Mouse (Mus musculus): Measurements from ENCODE around the gene Dazap2. TPM values are rescaled to one million over a fixed set of nuclear protein-coding genes. Genes with fewer than 3 reads are reported as not detected.

The Dazap2 gene
- polyA plus RNA-seq, 1 experiment from 2014 or later: 241 TPM

DNA sequence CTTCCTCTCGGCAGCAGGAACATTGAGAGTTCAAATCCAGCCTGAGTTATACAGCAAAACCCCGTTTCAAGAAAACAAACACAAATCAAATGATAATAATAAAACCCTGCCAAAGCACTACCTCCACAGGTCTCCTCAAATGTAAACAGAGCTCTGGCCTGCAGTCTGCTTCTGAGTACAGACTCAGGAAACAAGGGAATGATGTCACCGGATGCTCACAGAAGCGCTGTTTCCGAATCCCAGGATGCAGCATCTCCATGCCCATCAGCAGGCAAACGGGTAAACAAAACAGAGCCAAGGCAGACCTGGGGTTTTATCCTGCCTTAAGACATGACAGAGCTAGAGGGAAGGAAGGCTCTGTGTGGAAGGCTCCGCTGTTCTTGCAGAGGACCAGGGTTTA lies 13.6 kb downstream of the Dazap2 start:
- Histone ChIP-seq H3K9me3 (replicated peaks) (no peaks in the 10 kb centered on the region), H3K4me2 (no peak overlapping the region), H3K4me3 (replicated peaks) (no peak overlapping the region), H3K27ac (peak overlapping the region; percentile 18; the same call in 1 of the 2 replicates), H3K4me1 (peaks cover 48% of the 10 kb centered on the region), H3K9ac (no peak overlapping the region), H3K27me3 (peaks cover 3% of the 10 kb centered on the region; the same call in 1 of the 2 replicates), H3K36me3 (no peaks in the 10 kb centered on the region)
- no peak for ATAC-seq (replicated peaks; ENCODE audit: low FRiP score)
- 54% methylated on average over 7 of the region's 7 CpGs for WGBS

GRCm38 (mm10) chr15:100630126-100630525 lies 15.0 kb downstream of the Dazap2 start:
- WGBS: 75% methylated on average over 3 of the region's 3 CpGs
- Histone ChIP-seq H3K36me3 (no peaks in the 10 kb centered on the region), H3K27me3 (peaks cover 13% of the 10 kb centered on the region), H3K9me3 (replicated peaks) (no peaks in the 10 kb centered on the region), H3K4me3 (replicated peaks) (no peak overlapping the region), H3K4me1 (peaks cover 49% of the 10 kb centered on the region), H3K4me2 (no peak overlapping the region), H3K27ac (no peak overlapping the region), H3K9ac (no peak overlapping the region)
- ATAC-seq (replicated peaks; ENCODE audit: low FRiP score): no peak

GRCm38 (mm10) chr15:100631454-100632170 lies 16.5 kb downstream of the Dazap2 start:
- Histone ChIP-seq H3K9me3 (replicated peaks) (no peaks in the 10 kb centered on the region), H3K4me3 (replicated peaks) (no peak overlapping the region), H3K27ac (no peak overlapping the region), H3K9ac (no peak overlapping the region), H3K36me3 (no peaks in the 10 kb centered on the region), H3K4me1 (peaks cover 53% of the 10 kb centered on the region), H3K27me3 (peaks cover 27% of the 10 kb centered on the region), H3K4me2 (no peak overlapping the region)
- WGBS: 71% methylated on average over 12 of the region's 12 CpGs
- no peak for ATAC-seq (replicated peaks; ENCODE audit: low FRiP score)

- Histone ChIP-seq H3K27me3 (peaks cover 32% of the 10 kb centered on the region), H3K36me3 (no peaks in the 10 kb centered on the region), H3K27ac (no peak overlapping the region), H3K9me3 (replicated peaks) (no peaks in the 10 kb centered on the region), H3K9ac (no peak overlapping the region), H3K4me2 (no peak overlapping the region), H3K4me1 (peaks cover 57% of the 10 kb centered on the region), H3K4me3 (replicated peaks) (no peak overlapping the region)
- ATAC-seq (replicated peaks; ENCODE audit: low FRiP score): no peak
- WGBS: 86% methylated on average over 5 of the region's 5 CpGs
Observed at GRCm38 (mm10) chr15:100632323-100632722, 17.2 kb downstream of the Dazap2 start.

DNA sequence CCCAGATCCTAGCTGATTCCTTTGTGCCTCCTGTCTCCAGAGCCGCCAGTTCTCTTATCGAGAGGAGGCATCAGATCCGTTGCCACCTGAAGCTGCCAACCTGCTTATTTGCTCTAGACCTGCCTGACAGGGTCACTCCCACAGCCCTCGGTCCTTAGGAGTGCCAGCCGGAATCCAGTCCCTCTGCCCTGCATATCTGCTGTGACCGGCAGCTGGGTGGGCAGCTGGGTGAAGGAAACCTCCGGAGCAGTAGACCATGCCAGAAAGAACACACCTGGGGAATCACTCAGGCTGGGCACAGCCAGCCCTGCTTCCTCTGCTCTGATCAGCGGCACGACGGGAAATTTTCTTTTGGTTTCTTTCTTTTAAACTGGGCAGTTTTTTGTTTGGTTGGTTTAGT lies 18.2 kb downstream of the Dazap2 start:
- Histone ChIP-seq H3K9me3 (replicated peaks) (no peaks in the 10 kb centered on the region), H3K4me3 (replicated peaks) (no peak overlapping the region), H3K4me1 (peaks cover 57% of the 10 kb centered on the region), H3K27me3 (peaks cover 32% of the 10 kb centered on the region), H3K4me2 (no peak overlapping the region), H3K36me3 (no peaks in the 10 kb centered on the region), H3K9ac (no peak overlapping the region; the same call in 1 of the 2 replicates), H3K27ac (peak overlapping the region; percentile 42)
- ATAC-seq (replicated peaks; ENCODE audit: low FRiP score): peak; percentile 27
- 53% methylated on average over 10 of the region's 10 CpGs for WGBS

DNA sequence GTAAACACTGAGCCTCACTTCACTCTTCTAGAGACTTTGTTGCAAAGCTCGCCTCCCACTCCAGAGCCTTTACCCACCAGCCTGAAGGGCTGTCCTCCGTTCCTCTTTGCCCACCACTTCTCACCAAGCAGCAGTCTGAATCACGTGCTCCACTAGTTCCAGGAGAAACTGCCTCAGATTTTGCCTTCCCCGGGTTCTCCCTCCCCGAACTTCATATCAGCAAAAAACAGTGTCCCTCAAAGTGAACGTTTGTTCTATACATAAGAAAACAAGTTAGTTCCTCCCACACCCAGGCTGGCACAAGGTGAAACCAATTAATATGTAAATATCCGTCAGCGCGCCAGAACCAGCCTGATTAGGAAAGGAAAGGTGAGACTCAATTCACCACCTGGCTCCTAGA lies 20.1 kb downstream of the Dazap2 start:
- H3K4me1 ChIP-seq: peaks cover 49% of the 10 kb centered on the region
- H3K36me3 ChIP-seq: no peaks in the 10 kb centered on the region
- no peak for ATAC-seq (replicated peaks; ENCODE audit: low FRiP score)
- H3K9me3 ChIP-seq (replicated peaks): no peaks in the 10 kb centered on the region
- H3K27me3 ChIP-seq: peaks cover 32% of the 10 kb centered on the region
- 11% methylated on average over 9 of the region's 9 CpGs for WGBS
- peak overlapping the region; percentile 87 for H3K4me2 ChIP-seq
- H3K4me3 ChIP-seq (replicated peaks): peak overlapping the region; percentile 56
- no peak overlapping the region for H3K9ac ChIP-seq
- H3K27ac ChIP-seq: no peak overlapping the region

- Histone ChIP-seq H3K9ac (peak overlapping the region; percentile 57), H3K4me2 (peak overlapping the region; percentile 87), H3K9me3 (replicated peaks) (no peaks in the 10 kb centered on the region), H3K4me3 (replicated peaks) (peak overlapping the region; percentile 56), H3K36me3 (no peaks in the 10 kb centered on the region), H3K27me3 (peaks cover 32% of the 10 kb centered on the region), H3K27ac (peak overlapping the region; percentile 74), H3K4me1 (peaks cover 56% of the 10 kb centered on the region)
- ATAC-seq (replicated peaks; ENCODE audit: low FRiP score): no peak
- WGBS: 3% methylated on average over 38 of the region's 38 CpGs
Observed at GRCm38 (mm10) chr15:100635851-100636645, 20.9 kb downstream of the Dazap2 start.

DNA sequence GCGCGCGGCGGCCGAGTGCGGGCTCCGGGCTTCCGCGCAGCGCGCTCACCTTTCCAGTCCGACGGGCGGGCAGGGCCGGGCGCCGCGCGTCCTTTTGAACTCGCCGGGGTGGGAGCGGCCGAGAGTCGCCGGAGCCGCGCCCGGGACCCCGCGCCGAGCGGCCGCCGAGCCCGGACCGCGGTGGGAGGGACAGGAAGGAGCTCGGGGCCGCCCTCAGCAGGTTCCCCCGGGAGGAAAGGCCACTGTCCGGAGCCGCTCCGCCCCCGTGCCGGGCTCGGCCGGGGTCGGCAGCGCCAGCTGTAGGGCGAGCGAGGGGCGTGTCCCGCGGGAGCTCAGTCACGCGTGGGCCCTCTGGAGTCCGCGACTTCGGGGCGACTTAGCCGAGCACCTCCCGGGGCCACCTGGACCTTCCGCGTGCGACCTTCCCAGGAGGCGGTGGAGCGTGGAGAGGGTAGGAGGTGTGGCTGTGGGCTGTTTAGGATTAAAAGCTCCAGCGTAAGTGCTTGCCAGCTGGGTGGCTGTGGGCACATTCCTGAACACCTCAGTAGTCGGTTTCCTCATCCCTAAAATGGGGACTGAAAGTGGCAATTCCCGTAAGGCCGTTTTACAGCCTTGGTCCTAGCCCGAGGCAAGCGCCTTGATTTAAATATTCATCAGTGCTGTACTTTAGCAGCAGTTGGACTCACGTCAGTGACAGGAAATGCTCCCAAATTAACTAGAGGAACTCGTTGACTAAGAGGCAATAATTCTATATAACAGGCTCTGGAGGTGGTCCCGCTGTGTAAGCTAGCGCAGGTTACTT lies 21.8 kb downstream of the Dazap2 start, which contains the start of gene Smagp:
Gene Smagp, minus strand, starts transcription at position 241 of the 802 bp plus-strand sequence.
- ATAC-seq (replicated peaks; ENCODE audit: low FRiP score): peak; percentile 69
- Histone ChIP-seq H3K9me3 (replicated peaks) (no peaks in the 10 kb centered on the region), H3K4me2 (peak within 1 kb of the TSS; percentile 87), H3K27me3 (peaks cover 32% of the 10 kb centered on the region), H3K4me3 (replicated peaks) (peak within 1 kb of the TSS; percentile 56), H3K36me3 (no peaks in the 10 kb centered on the region), H3K27ac (peak within 1 kb of the TSS; percentile 74), H3K9ac (peak within 1 kb of the TSS; percentile 57), H3K4me1 (peaks cover 56% of the 10 kb centered on the region)
- under 1% methylated on average over 58 of the region's 77 CpGs for WGBS

- Histone ChIP-seq H3K27ac (0 out of 2 replicates have a peak overlapping the region, but pooled peaks have one; percentile 74), H3K36me3 (no peaks in the 10 kb centered on the region), H3K4me2 (peak overlapping the region; percentile 87), H3K4me1 (peaks cover 53% of the 10 kb centered on the region), H3K9me3 (replicated peaks) (no peaks in the 10 kb centered on the region), H3K4me3 (replicated peaks) (peak overlapping the region; percentile 56; the same call in 1 of the 2 replicates), H3K9ac (no peak overlapping the region), H3K27me3 (peaks cover 32% of the 10 kb centered on the region)
- ATAC-seq (replicated peaks; ENCODE audit: low FRiP score): 0 out of 2 replicates have a peak, but pooled peaks have one; percentile 33
- 6% methylated on average over 6 of the region's 6 CpGs for WGBS
Observed at GRCm38 (mm10) chr15:100637661-100638060, 22.5 kb downstream of the Dazap2 start.

GRCm38 (mm10) chr15:100639972-100640750 lies 25.0 kb downstream of the Dazap2 start:
- Histone ChIP-seq H3K36me3 (no peaks in the 10 kb centered on the region), H3K9ac (no peak overlapping the region), H3K27ac (no peak overlapping the region), H3K4me1 (peaks cover 38% of the 10 kb centered on the region), H3K27me3 (peaks cover 19% of the 10 kb centered on the region), H3K4me2 (no peak overlapping the region), H3K9me3 (replicated peaks) (no peaks in the 10 kb centered on the region), H3K4me3 (replicated peaks) (no peak overlapping the region)
- WGBS: 75% methylated on average over 16 of the region's 16 CpGs
- no peak for ATAC-seq (replicated peaks; ENCODE audit: low FRiP score)

GRCm38 (mm10) chr15:100641226-100641810 lies 26.2 kb downstream of the Dazap2 start:
- Histone ChIP-seq H3K4me3 (replicated peaks) (no peak overlapping the region), H3K4me1 (peaks cover 36% of the 10 kb centered on the region), H3K9ac (no peak overlapping the region), H3K36me3 (no peaks in the 10 kb centered on the region), H3K27ac (no peak overlapping the region), H3K4me2 (no peak overlapping the region), H3K27me3 (peaks cover 8% of the 10 kb centered on the region), H3K9me3 (replicated peaks) (no peaks in the 10 kb centered on the region)
- 77% methylated on average over 16 of the region's 16 CpGs for WGBS
- no peak for ATAC-seq (replicated peaks; ENCODE audit: low FRiP score)

Measured in kidney, embryonic 15.5 days (tissue).